8 mouse cellular contexts compared by ENCODE assay signal in the genomic region with DNA sequence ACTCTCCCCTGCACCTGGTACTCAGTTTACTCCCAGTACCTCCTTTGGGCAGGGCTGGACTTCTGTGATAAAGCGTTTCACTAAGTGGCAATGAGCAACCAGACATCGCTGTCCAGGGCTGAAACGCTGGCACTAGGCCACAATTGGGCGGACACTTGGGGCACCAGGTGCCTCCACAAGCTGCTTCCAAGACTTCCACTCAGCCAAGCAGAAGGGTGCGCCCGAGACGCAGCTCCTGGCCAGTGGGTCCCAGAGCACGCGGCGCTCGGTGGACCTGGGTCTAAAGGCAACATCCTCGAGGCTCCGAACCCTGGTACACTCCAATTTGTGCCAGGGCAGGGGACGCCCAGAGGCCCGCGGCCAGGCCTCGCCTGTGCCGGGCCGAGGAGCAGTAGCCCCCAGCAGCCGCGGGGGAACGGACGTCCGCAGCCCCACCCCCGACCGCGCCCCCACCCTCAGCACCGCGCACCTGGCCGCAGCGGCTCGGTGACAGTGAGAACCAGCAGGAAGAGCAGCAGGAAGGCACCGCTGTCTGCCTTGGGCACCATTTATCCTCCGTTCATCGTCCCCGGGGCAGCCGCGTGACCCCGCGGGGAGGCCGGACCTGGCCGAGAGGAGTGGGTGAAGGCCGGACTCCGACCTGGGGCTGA. TPM values are rescaled to one million over a fixed set of nuclear protein-coding genes. Genes with fewer than 3 reads are reported as not detected.
DNase-seq lines count a peak whose midpoint lies in the region; ATAC-seq and TF ChIP-seq lines count a peak whose summit lies in the region.

No protein-coding gene starts in this region.

- H3K4me2 ChIP-seq in forebrain, embryonic 16.5 days (ENCODE audit: low read length) = peak overlapping the region; percentile 87
- peak overlapping the region; percentile 94 for H3K4me2 ChIP-seq in lung, embryonic 14.5 days

- peak overlapping the region; percentile 92 for H3K27ac ChIP-seq in forebrain, embryonic 16.5 days (ENCODE audit: low read length)
- peak overlapping the region; percentile 96 for H3K27ac ChIP-seq in lung, embryonic 14.5 days (ENCODE audit: low read depth)

- 1% methylated on average over 42 of the region's 44 CpGs for WGBS in forebrain, embryonic 16.5 days
- 0% methylated on average over 44 of the region's 44 CpGs for WGBS in lung, embryonic 14.5 days

- TF ChIP-seq CTCF in Patski (IDR thresholded peaks at IDR 0.05) = no peak
- no peak for TF ChIP-seq CTCF in lung, embryonic 14.5 days (IDR thresholded peaks at IDR 0.05; ENCODE audit: low read depth)

- H3K9me3 ChIP-seq in forebrain, embryonic 16.5 days (ENCODE audit: control insufficient read depth, low read length) = no peaks in the 10 kb centered on the region
- H3K9me3 ChIP-seq in lung, embryonic 14.5 days (ENCODE audit: low read depth, low read length) = no peaks in the 10 kb centered on the region

- peak; percentile 37 for DNase-seq in Patski (ENCODE audit: low read depth, low spot score)
- DNase-seq in cerebellum, adult 18-20 months = peak; percentile 93 to 94
- peak; percentile 47 for DNase-seq in heart, postnatal 25 days (ENCODE audit: low spot score)
- DNase-seq in layer of hippocampus, adult 18-20 months (ENCODE audit: low spot score in 2 of 2) = peak; percentile 20 to 48
- peak; percentile 85 for DNase-seq in lung, embryonic 14.5 days
- peak; percentile 45 for DNase-seq in ovary, postnatal 10 days (ENCODE audit: low spot score)
- DNase-seq in urinary bladder, postnatal 4 days (ENCODE audit: low spot score in 2 of 2) = peak; percentile 53 to 78

- H3K4me3 ChIP-seq in forebrain, embryonic 16.5 days (replicated peaks; ENCODE audit: low read length) = peak overlapping the region; percentile 87
- peak overlapping the region; percentile 98 for H3K4me3 ChIP-seq in lung, embryonic 14.5 days (ENCODE audit: low read depth, low read length)

- H3K27me3 ChIP-seq in Patski = no peaks in the 10 kb centered on the region
- H3K27me3 ChIP-seq in forebrain, embryonic 16.5 days (replicated peaks; ENCODE audit: control insufficient read depth, insufficient read depth, low read length) = no peaks in the 10 kb centered on the region
- no peaks in the 10 kb centered on the region for H3K27me3 ChIP-seq in lung, embryonic 14.5 days (ENCODE audit: insufficient read depth, low read length)

- H3K36me3 ChIP-seq in forebrain, embryonic 16.5 days (ENCODE audit: control insufficient read depth, insufficient read depth) = no peaks in the 10 kb centered on the region
- peaks cover 6% of the 10 kb centered on the region for H3K36me3 ChIP-seq in lung, embryonic 14.5 days (ENCODE audit: insufficient read depth)

- peak; percentile 55 for ATAC-seq in Patski
- ATAC-seq in forebrain, embryonic 16.5 days = peak; percentile 49
- ATAC-seq in lung, embryonic 14.5 days (ENCODE audit: insufficient read depth) = peak; percentile 64

- H3K9ac ChIP-seq in forebrain, embryonic 16.5 days (replicated peaks; ENCODE audit: low read depth, low read length) = peak overlapping the region; percentile 99
- peak overlapping the region; percentile 98 for H3K9ac ChIP-seq in lung, embryonic 14.5 days

- peaks cover 29% of the 10 kb centered on the region for H3K4me1 ChIP-seq in forebrain, embryonic 16.5 days (replicated peaks; ENCODE audit: control insufficient read depth, insufficient read depth, low read length)
- H3K4me1 ChIP-seq in lung, embryonic 14.5 days (ENCODE audit: insufficient read depth) = peaks cover 7% of the 10 kb centered on the region; the same call in 1 of the 2 replicates

- CTCF ChIA-PET in Patski (lab: Charles Lee) = interaction anchor here (1.5 to 1.7 kb wide), 2 partner anchors 15 to 25 kb away, joined by 3 read pairs; no protein-coding TSS in a partner anchor

- in situ Hi-C loops in Patski (cut with MboI; ENCODE audit: low pct_unique_long_range_greater_than_20kb) = no loop called here

- POLR2A ChIA-PET in Patski (lab: Charles Lee) = interaction anchor here (0.7 to 1.9 kb wide), 2 partner anchors 13 to 31 kb away, joined by 3 to 7 read pairs; no protein-coding TSS in a partner anchor

- intact Hi-C loops in heart, postnatal 25 days (cut with DNase I) = loop anchor here (10.0 kb wide), 1 partner anchor 734 kb away; a partner anchor contains a TSS

RNA-seq across cellular contexts. Expression of a gene that starts 0.4 kb away (rescaled TPM):
- polyA plus RNA-seq in Patski (2021) = 0.17 TPM
- polyA plus RNA-seq in forebrain, embryonic 16.5 days (2015; fragmentation: Nextera tagmentation; extraction: Ambion mirVana) = 0.63 and 1.1 TPM in 2 replicates
- under 1 TPM; 0.17 to 0.68 TPM for total RNA-seq in heart, postnatal 25 days (2021)
- 1 to 10 TPM; 1.9 to 2.3 TPM for total RNA-seq in layer of hippocampus, adult 18-20 months (2021)
- polyA plus RNA-seq in lung, embryonic 14.5 days (2014; fragmentation: Nextera tagmentation; extraction: Ambion mirVana) = 0.29 and 0.55 TPM in 2 replicates

RNA-seq across cellular contexts. Expression of a gene that starts 3.0 kb away (rescaled TPM):
- polyA plus RNA-seq in Patski (2021) = 0.13 TPM
- polyA plus RNA-seq in forebrain, embryonic 16.5 days (2015; fragmentation: Nextera tagmentation; extraction: Ambion mirVana) = not detected in 2 replicates
- total RNA-seq in heart, postnatal 25 days (2021) = under 1 TPM; 0.05 to 0.11 TPM
- not detected for total RNA-seq in layer of hippocampus, adult 18-20 months (2021)
- 0.07 and 0.09 TPM in 2 replicates for polyA plus RNA-seq in lung, embryonic 14.5 days (2014; fragmentation: Nextera tagmentation; extraction: Ambion mirVana)

RNA-seq across cellular contexts. Expression of a gene that starts 7.3 kb away (rescaled TPM):
- polyA plus RNA-seq in Patski (2021) = 75.2 TPM
- 108 and 110 TPM in 2 replicates for polyA plus RNA-seq in forebrain, embryonic 16.5 days (2015; fragmentation: Nextera tagmentation; extraction: Ambion mirVana)
- total RNA-seq in heart, postnatal 25 days (2021) = 10 to 100 TPM; 46.5 to 49.5 TPM
- 100 to 1,000 TPM; 102 to 106 TPM for total RNA-seq in layer of hippocampus, adult 18-20 months (2021)
- 94.6 and 105 TPM in 2 replicates for polyA plus RNA-seq in lung, embryonic 14.5 days (2014; fragmentation: Nextera tagmentation; extraction: Ambion mirVana)

RNA-seq across cellular contexts. Expression of a gene that starts 7.4 kb away (rescaled TPM):
- 0.08 TPM for polyA plus RNA-seq in Patski (2021)
- 0.17 TPM in 1 of 2 replicates, not detected in the other for polyA plus RNA-seq in forebrain, embryonic 16.5 days (2015; fragmentation: Nextera tagmentation; extraction: Ambion mirVana)
- total RNA-seq in heart, postnatal 25 days (2021) = not detected
- not detected for total RNA-seq in layer of hippocampus, adult 18-20 months (2021)
- polyA plus RNA-seq in lung, embryonic 14.5 days (2014; fragmentation: Nextera tagmentation; extraction: Ambion mirVana) = not detected in 2 replicates

RNA-seq across cellular contexts. Expression of a gene that starts 20.1 kb away (rescaled TPM):
- 25.7 TPM for polyA plus RNA-seq in Patski (2021)
- polyA plus RNA-seq in forebrain, embryonic 16.5 days (2015; fragmentation: Nextera tagmentation; extraction: Ambion mirVana) = 57.2 and 60.8 TPM in 2 replicates
- total RNA-seq in heart, postnatal 25 days (2021) = 1 to 10 TPM; 8.7 to 9.3 TPM
- 10 to 100 TPM; 27.6 to 28.6 TPM for total RNA-seq in layer of hippocampus, adult 18-20 months (2021)
- 32.5 and 37.3 TPM in 2 replicates for polyA plus RNA-seq in lung, embryonic 14.5 days (2014; fragmentation: Nextera tagmentation; extraction: Ambion mirVana)

Comparison
In these comparisons a context has a peak if more than half of its experiments do, and no peak if none do; other contexts are left out.
1. Peak in every context shown above with its lines: DNase-seq, ATAC-seq, H3K4me3 ChIP-seq and H3K27ac ChIP-seq.
2. DNase-seq: peak in every context shown above with its lines; median percentile 94 in cerebellum, adult 18-20 months; 85 in lung, embryonic 14.5 days; 66 in urinary bladder, postnatal 4 days; 47 in heart, postnatal 25 days; 45 in ovary, postnatal 10 days; 37 in Patski; 34 in layer of hippocampus, adult 18-20 months.